Mouse (Mus musculus) gastrocnemius, postnatal 10 days (tissue): ENCODE data around the gene Nr2c2ap. TPM values are rescaled to one million over a fixed set of nuclear protein-coding genes. Genes with fewer than 3 reads are reported as not detected.

Experiments
- DNase-seq: peaks from one replicate; pipeline ENCODE4 v3.0.0; 2021; ENCODE audit warnings: mixed read lengths
- microRNA-seq, 2 experiments: library from miRNA; unstranded; fragments of <30 nt; microRNA quantifications; one replicate each; pipeline ENCODE4 v1.2.0; 2021
- total RNA-seq, 2 experiments: library from RNA; stranded (reverse); gene quantifications; 2 replicates each; pipeline ENCODE4 v1.2.3; 2021

Nr2c2ap gene
- total RNA-seq, 2 experiments from 2014 or later, result 6.3 to 7.1 TPM

GRCm38 (mm10) chr8:70160015-70160414 lies 28.9 kb downstream of the Nr2c2ap start:
- no peak for DNase-seq

DNA sequence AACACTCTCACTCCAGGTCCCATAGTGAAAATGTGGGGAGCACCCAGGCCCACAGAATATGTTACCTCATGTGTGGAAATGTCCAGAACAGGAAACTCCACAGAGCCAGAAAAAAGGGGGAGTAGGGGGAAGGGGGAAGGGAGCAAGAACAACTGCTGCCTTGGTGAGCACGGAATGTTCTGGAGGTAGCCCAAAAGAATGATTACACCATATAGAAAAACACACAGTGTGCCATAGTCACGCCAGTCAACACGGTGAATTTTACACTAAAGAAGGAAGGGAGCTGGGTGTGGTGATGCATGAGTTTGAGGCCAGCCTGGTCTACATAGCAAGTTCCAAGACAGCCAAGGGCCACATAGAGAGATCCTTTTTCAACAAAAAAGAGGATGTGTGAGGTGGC lies 32.2 kb downstream of the Nr2c2ap start:
- no peak for DNase-seq

DNA sequence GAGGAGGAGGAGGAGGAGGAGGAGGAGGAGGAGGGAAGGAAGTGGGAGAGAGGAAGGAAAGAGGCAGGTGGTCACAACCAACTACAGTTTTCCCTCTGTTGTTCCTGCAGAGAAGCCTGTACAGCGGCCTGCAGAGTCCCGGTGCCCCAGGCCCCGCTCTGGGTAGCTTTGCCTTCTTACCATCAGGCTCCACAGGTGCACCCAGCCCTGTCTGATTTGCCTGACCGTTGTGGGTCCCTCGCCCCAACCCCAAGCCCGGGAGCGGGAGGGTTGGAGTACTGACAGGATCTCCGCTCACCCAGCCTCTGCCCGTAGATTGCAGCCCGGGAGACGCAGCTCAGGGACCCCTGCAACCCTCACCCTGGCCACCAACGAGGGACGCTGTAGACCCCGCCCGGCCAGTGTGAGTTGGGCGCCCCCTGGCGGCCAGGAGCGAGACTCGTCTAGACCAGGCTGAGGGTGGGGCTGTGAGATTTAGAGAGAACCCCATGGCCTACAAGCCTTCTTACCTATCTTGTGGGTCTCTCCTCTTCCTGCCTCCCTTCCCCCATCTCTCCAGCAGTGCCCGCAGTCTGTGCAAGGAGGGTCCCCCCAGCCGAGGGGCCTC lies 35.5 kb downstream of the Nr2c2ap start:
- DNase-seq, result peak; percentile 83

GRCm38 (mm10) chr8:70170116-70170515 lies 39.0 kb downstream of the Nr2c2ap start:
- no peak for DNase-seq

DNA sequence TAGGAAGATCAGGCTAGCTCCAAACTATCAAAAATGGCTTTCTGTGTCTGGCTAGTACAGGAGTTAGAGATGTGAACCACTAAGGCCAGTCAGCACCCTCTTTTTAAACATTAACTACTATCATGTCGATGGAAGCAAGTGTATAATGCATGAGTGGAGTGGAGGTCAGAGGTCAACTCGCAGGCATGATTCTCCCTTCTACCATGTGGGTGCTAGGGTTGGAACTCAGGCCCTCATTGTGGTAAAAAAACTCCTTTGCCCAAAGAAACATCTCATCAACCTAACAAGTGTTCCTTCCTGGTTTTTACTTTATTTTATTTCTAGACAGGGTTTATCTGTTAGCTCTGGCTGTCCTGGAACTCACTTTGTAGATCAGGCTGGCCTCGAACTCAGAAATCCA lies 39.6 kb downstream of the Nr2c2ap start:
- DNase-seq, result no peak

GRCm38 (mm10) chr8:70171240-70171639 lies 40.1 kb downstream of the Nr2c2ap start:
- DNase-seq, result no peak

- DNase-seq, result peak; percentile 84
Measured at GRCm38 (mm10) chr8:70172043-70172681, 41.0 kb downstream of the Nr2c2ap start, which contains the start of gene Tmem161a. Gene Tmem161a (plus strand): TSS chr8:70172356.

DNA sequence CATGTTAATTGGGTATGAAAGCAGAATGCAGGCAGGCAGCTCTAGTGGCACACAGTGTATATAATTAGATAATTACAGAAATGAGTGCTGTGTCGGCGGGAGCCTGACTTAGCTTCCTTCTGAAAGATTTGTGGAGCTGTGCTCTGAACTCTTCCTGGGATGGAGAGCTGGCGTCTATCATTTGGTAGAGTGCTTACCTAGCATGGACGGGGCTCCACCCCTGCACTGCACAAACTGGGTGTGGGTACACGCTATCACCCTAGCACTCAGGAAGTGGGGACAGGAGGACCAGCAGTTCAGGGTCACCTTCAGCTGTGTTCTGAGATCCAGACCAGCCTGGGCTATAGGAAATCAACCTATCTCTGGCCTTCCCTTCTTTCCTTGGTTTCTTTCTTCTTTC lies 42.2 kb downstream of the Nr2c2ap start:
- DNase-seq, result no peak

DNA sequence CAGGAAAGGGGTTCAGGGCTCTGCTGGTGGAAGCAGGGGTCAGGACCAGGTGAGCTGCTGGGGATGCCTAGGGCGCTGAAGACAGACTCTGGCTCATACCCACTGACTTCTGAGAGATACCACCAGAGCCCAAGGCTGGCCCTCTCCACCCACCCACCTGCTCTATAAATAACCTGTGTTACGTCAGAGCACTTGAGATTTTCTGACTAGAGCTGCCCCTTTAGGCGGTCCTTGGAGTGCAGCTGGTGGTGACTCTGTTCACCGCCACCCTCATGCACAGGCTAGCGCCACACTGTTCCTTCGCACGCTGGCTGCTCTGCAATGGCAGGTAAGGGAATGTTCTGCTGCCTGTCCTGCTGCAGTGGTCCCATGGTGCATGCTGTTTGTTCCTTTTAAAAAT lies 42.9 kb downstream of the Nr2c2ap start:
- no peak for DNase-seq

GRCm38 (mm10) chr8:70178231-70178630 lies 47.1 kb downstream of the Nr2c2ap start:
- no peak for DNase-seq

DNA sequence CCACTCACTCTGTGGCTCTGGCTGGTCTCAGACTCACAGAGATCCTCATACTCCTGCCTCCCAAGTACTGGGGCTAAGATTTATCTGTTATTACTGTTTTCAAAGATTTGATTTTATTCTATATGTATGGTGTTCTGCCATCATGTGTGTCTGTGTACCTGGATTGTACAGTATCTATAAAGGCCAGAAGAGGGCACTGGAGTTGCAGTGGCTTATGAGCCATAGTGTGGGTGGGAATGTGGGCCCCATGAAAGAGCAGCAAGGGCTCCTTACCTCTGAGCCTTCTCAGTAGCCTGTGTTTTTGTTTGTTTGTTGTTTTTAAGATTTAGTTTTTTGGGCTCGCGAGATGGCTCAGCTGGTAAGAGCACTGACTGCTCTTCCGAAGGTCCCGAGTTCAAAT lies 47.9 kb downstream of the Nr2c2ap start:
- DNase-seq, result no peak

- DNase-seq, result no peak
Measured at GRCm38 (mm10) chr8:70181212-70181902, 50.2 kb downstream of the Nr2c2ap start.

DNA sequence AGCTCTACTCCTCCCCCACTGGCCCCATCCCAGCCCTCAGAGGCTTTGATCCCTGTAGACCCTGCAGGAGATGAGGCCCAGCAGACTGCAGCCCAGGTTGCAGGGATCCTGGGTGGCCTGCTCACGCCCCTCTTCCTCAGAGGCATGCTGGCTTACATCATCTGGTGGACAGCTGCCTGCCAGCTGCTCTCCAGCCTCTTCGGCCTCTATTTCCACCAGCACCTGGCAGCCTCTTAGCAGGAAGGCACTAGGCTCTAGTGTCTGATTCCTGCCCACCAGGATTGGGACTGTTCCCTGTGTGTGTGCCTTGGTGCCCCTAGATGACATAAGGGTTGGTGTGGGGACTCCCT lies 50.7 kb downstream of the Nr2c2ap start:
- no peak for DNase-seq

DNA sequence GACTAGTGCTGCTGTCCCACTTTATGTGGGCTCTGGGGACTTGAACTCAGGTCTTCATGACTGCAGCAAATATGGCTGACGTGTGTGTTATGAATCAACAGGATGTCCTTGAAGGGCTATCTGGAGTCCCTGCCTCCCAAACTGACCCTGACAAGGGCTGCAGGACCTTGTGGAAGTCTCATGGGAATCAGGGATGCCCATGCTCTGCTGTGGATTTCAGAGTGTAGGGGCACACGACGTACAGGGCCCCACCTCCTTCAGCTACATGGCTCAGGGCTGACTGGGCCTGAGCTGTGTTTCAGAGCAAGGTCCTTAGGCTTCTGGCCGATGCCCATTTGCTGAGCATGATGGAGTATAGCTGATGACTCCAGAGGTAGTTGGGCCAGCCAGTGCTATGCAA lies 52.1 kb downstream of the Nr2c2ap start:
- no peak for DNase-seq

Small RNA genes lying within 50 kb of the gene (microRNA-seq; reads per million reads assigned to microRNA genes)
- gene Mir7066, result 0 to 0.25 reads per million in 2 experiments

Other genes with a start within 250 kb of the Nr2c2ap start
- 10 to 100 TPM; 25.3 to 28.4 TPM for gene Cilp2, start 243.6 kb upstream of the Nr2c2ap start, total RNA-seq
- under 1 TPM in 1 of 2 experiments, not detected in 1; 0.38 TPM for gene Tssk6, start 229.1 kb upstream of the Nr2c2ap start, total RNA-seq
- gene Ndufa13, start 228.8 kb upstream of the Nr2c2ap start, total RNA-seq, result 100 to 1,000 TPM; 236 to 268 TPM
- 1 to 10 TPM; 9.0 to 9.5 TPM for gene Yjefn3, start 228.6 kb upstream of the Nr2c2ap start, total RNA-seq
- gene Gatad2a, start 134.9 kb upstream of the Nr2c2ap start, total RNA-seq, result 10 to 100 TPM; 40.4 to 46.5 TPM
- 10 to 100 TPM; 27.8 to 30.9 TPM for gene Mau2, start 88.6 kb upstream of the Nr2c2ap start, total RNA-seq
- 10 to 100 TPM; 20.2 to 22.5 TPM for gene Sugp1, start 88.5 kb upstream of the Nr2c2ap start, total RNA-seq
- gene Tm6sf2, start 58.4 kb upstream of the Nr2c2ap start, total RNA-seq, result not detected
- gene Hapln4, start 47.9 kb upstream of the Nr2c2ap start, total RNA-seq, result under 1 TPM; 0.07 to 0.36 TPM
- gene Ncan, start 10.5 kb upstream of the Nr2c2ap start, total RNA-seq, result under 1 TPM; 0.61 to 0.81 TPM
- gene Rfxank, start 7.8 kb downstream of the Nr2c2ap start, total RNA-seq, result 10 to 100 TPM in 1 of 2 experiments, 1 to 10 TPM in 1; 8.2 to 10.1 TPM
- gene Borcs8, start 8.2 kb downstream of the Nr2c2ap start, total RNA-seq, result 10 to 100 TPM; 17.0 to 23.9 TPM
- gene Mef2b, start 8.4 kb downstream of the Nr2c2ap start, total RNA-seq, result under 1 TPM; 0.35 to 0.45 TPM
- 10 to 100 TPM; 72.8 to 74.7 TPM for gene Tmem161a, start 41.0 kb downstream of the Nr2c2ap start, total RNA-seq
- 10 to 100 TPM; 20.6 to 28.3 TPM for gene Slc25a42, start 81.0 kb downstream of the Nr2c2ap start, total RNA-seq
- 10 to 100 TPM; 43.8 to 49.7 TPM for gene Sugp2, start 102.9 kb downstream of the Nr2c2ap start, total RNA-seq
- gene Armc6, start 103.1 kb downstream of the Nr2c2ap start, total RNA-seq, result 10 to 100 TPM; 11.9 to 12.9 TPM
- gene Homer3, start 151.5 kb downstream of the Nr2c2ap start, total RNA-seq, result 10 to 100 TPM; 12.3 to 19.8 TPM
- gene Ddx49, start 171.2 kb downstream of the Nr2c2ap start, total RNA-seq, result 10 to 100 TPM; 28.6 to 29.5 TPM
- 100 to 1,000 TPM; 140 to 158 TPM for gene Cope, start 171.2 kb downstream of the Nr2c2ap start, total RNA-seq
- 10 to 100 TPM; 20.0 to 23.6 TPM for gene Cers1, start 184.4 kb downstream of the Nr2c2ap start, total RNA-seq
- gene Gdf1, start 198.5 kb downstream of the Nr2c2ap start, total RNA-seq, result 1 to 10 TPM; 3.9 to 5.3 TPM
- gene Upf1, start 221.9 kb downstream of the Nr2c2ap start, total RNA-seq, result 10 to 100 TPM; 34.2 to 37.3 TPM
- gene Comp, start 242.2 kb downstream of the Nr2c2ap start, total RNA-seq, result 10 to 100 TPM; 18.4 to 20.2 TPM